Mouse (Mus musculus): Measurements from ENCODE around the gene Hpn. TPM values are rescaled to one million over a fixed set of nuclear protein-coding genes. Genes with fewer than 3 reads are reported as not detected.

Hpn gene
- polyA plus RNA-seq, 1 experiment from 2014 or later = 2.0 TPM

- no peak overlapping the region for H3K27ac ChIP-seq (replicated peaks in 1 of 2; ENCODE audit: control insufficient read depth in 1 of 2, insufficient read depth in 1 of 2, low read depth in 2 of 2, low read length in 2 of 2)
- ATAC-seq (ENCODE audit: insufficient number of reproducible peaks, insufficient read depth, low FRiP score, low read depth) = no peak
- no peaks in the 10 kb centered on the region for H3K36me3 ChIP-seq (ENCODE audit: control insufficient read depth, insufficient read depth, low read length)
- H3K27me3 ChIP-seq (ENCODE audit: control insufficient read depth, insufficient read depth, low read length) = no peaks in the 10 kb centered on the region
- H3K9me3 ChIP-seq (ENCODE audit: control insufficient read depth, low read length) = no peaks in the 10 kb centered on the region
- H3K4me3 ChIP-seq (ENCODE audit: control insufficient read depth in 1 of 2, insufficient read depth in 1 of 2, low read depth in 1 of 2, low read length in 2 of 2) = no peak overlapping the region
- H3K9ac ChIP-seq (ENCODE audit: low read length) = no peak overlapping the region
- 51% methylated on average over 9 of the region's 9 CpGs for WGBS
- H3K4me1 ChIP-seq (ENCODE audit: control insufficient read depth in 2 of 2, insufficient read depth in 2 of 2, low read length in 2 of 2) = 0 out of 4 replicates have a peak, but pooled peaks cover 0 to 10% of the 10 kb centered on the region in 2 experiments
- H3K4me2 ChIP-seq (ENCODE audit: low read length) = no peak overlapping the region
Observed at GRCm38 (mm10) chr7:31072326-31072725, 42.8 kb downstream of the Hpn start.

- 84% methylated on average over 6 of the region's 6 CpGs for WGBS
- ATAC-seq (ENCODE audit: insufficient number of reproducible peaks, insufficient read depth, low FRiP score, low read depth) = no peak
- Histone ChIP-seq H3K9ac (ENCODE audit: low read length) (no peak overlapping the region), H3K27ac (replicated peaks in 1 of 2; ENCODE audit: control insufficient read depth in 1 of 2, insufficient read depth in 1 of 2, low read depth in 2 of 2, low read length in 2 of 2) (no peak overlapping the region), H3K9me3 (ENCODE audit: control insufficient read depth, low read length) (no peaks in the 10 kb centered on the region), H3K4me3 (ENCODE audit: control insufficient read depth in 1 of 2, insufficient read depth in 1 of 2, low read depth in 1 of 2, low read length in 2 of 2) (no peak overlapping the region), H3K36me3 (ENCODE audit: control insufficient read depth, insufficient read depth, low read length) (no peaks in the 10 kb centered on the region), H3K27me3 (ENCODE audit: control insufficient read depth, insufficient read depth, low read length) (no peaks in the 10 kb centered on the region), H3K4me1 (ENCODE audit: control insufficient read depth in 2 of 2, insufficient read depth in 2 of 2, low read length in 2 of 2) (0 out of 4 replicates have a peak, but pooled peaks cover 0 to 10% of the 10 kb centered on the region in 2 experiments), H3K4me2 (ENCODE audit: low read length) (no peak overlapping the region)
Observed at GRCm38 (mm10) chr7:31070324-31070723, 44.8 kb downstream of the Hpn start.

GRCm38 (mm10) chr7:31069491-31069890, 45.6 kb downstream of the Hpn start:
- no peak overlapping the region for H3K9ac ChIP-seq (ENCODE audit: low read length)
- H3K36me3 ChIP-seq (ENCODE audit: control insufficient read depth, insufficient read depth, low read length) = no peaks in the 10 kb centered on the region
- no peak overlapping the region for H3K27ac ChIP-seq (replicated peaks in 1 of 2; ENCODE audit: control insufficient read depth in 1 of 2, insufficient read depth in 1 of 2, low read depth in 2 of 2, low read length in 2 of 2)
- H3K4me3 ChIP-seq (ENCODE audit: control insufficient read depth in 1 of 2, insufficient read depth in 1 of 2, low read depth in 1 of 2, low read length in 2 of 2) = no peak overlapping the region
- ATAC-seq (ENCODE audit: insufficient number of reproducible peaks, insufficient read depth, low FRiP score, low read depth) = no peak
- H3K4me2 ChIP-seq (ENCODE audit: low read length) = no peak overlapping the region
- H3K27me3 ChIP-seq (ENCODE audit: control insufficient read depth, insufficient read depth, low read length) = no peaks in the 10 kb centered on the region
- no peaks in the 10 kb centered on the region for H3K9me3 ChIP-seq (ENCODE audit: control insufficient read depth, low read length)
- 0 out of 4 replicates have a peak, but pooled peaks cover 0 to 10% of the 10 kb centered on the region in 2 experiments for H3K4me1 ChIP-seq (ENCODE audit: control insufficient read depth in 2 of 2, insufficient read depth in 2 of 2, low read length in 2 of 2)
- WGBS = 81% methylated on average over 14 of the region's 14 CpGs

- Histone ChIP-seq H3K4me2 (ENCODE audit: low read length) (no peak overlapping the region), H3K27ac (replicated peaks in 1 of 2; ENCODE audit: control insufficient read depth in 1 of 2, insufficient read depth in 1 of 2, low read depth in 2 of 2, low read length in 2 of 2) (no peak overlapping the region), H3K9ac (ENCODE audit: low read length) (no peak overlapping the region), H3K4me3 (ENCODE audit: control insufficient read depth in 1 of 2, insufficient read depth in 1 of 2, low read depth in 1 of 2, low read length in 2 of 2) (no peak overlapping the region), H3K27me3 (ENCODE audit: control insufficient read depth, insufficient read depth, low read length) (no peaks in the 10 kb centered on the region), H3K4me1 (ENCODE audit: control insufficient read depth in 2 of 2, insufficient read depth in 2 of 2, low read length in 2 of 2) (0 out of 4 replicates have a peak, but pooled peaks cover 0 to 10% of the 10 kb centered on the region in 2 experiments), H3K36me3 (ENCODE audit: control insufficient read depth, insufficient read depth, low read length) (no peaks in the 10 kb centered on the region), H3K9me3 (ENCODE audit: control insufficient read depth, low read length) (no peaks in the 10 kb centered on the region)
- no peak for ATAC-seq (ENCODE audit: insufficient number of reproducible peaks, insufficient read depth, low FRiP score, low read depth)
- 33% methylated on average over 5 of the region's 5 CpGs for WGBS
Observed at GRCm38 (mm10) chr7:31067836-31068235, 47.3 kb downstream of the Hpn start.

- Histone ChIP-seq H3K4me3 (ENCODE audit: control insufficient read depth in 1 of 2, insufficient read depth in 1 of 2, low read depth in 1 of 2, low read length in 2 of 2) (no peak overlapping the region), H3K36me3 (ENCODE audit: control insufficient read depth, insufficient read depth, low read length) (no peaks in the 10 kb centered on the region), H3K9ac (ENCODE audit: low read length) (no peak overlapping the region), H3K27ac (replicated peaks in 1 of 2; ENCODE audit: control insufficient read depth in 1 of 2, insufficient read depth in 1 of 2, low read depth in 2 of 2, low read length in 2 of 2) (no peak overlapping the region), H3K4me2 (ENCODE audit: low read length) (no peak overlapping the region), H3K27me3 (ENCODE audit: control insufficient read depth, insufficient read depth, low read length) (no peaks in the 10 kb centered on the region), H3K9me3 (ENCODE audit: control insufficient read depth, low read length) (no peaks in the 10 kb centered on the region), H3K4me1 (ENCODE audit: control insufficient read depth in 2 of 2, insufficient read depth in 2 of 2, low read length in 2 of 2) (0 out of 4 replicates have a peak, but pooled peaks cover 3 to 4% of the 10 kb centered on the region in 2 experiments)
- 74% methylated on average over 12 of the region's 12 CpGs for WGBS
- ATAC-seq (ENCODE audit: insufficient number of reproducible peaks, insufficient read depth, low FRiP score, low read depth) = no peak
Observed at GRCm38 (mm10) chr7:31063074-31063560, 52.0 kb downstream of the Hpn start.

GRCm38 (mm10) chr7:31060621-31061010, 54.5 kb downstream of the Hpn start:
- Histone ChIP-seq H3K27ac (replicated peaks in 1 of 2; ENCODE audit: control insufficient read depth in 1 of 2, insufficient read depth in 1 of 2, low read depth in 2 of 2, low read length in 2 of 2) (no peak overlapping the region), H3K9ac (ENCODE audit: low read length) (no peak overlapping the region), H3K9me3 (ENCODE audit: control insufficient read depth, low read length) (no peaks in the 10 kb centered on the region), H3K27me3 (ENCODE audit: control insufficient read depth, insufficient read depth, low read length) (no peaks in the 10 kb centered on the region), H3K4me3 (ENCODE audit: control insufficient read depth in 1 of 2, insufficient read depth in 1 of 2, low read depth in 1 of 2, low read length in 2 of 2) (no peak overlapping the region), H3K36me3 (ENCODE audit: control insufficient read depth, insufficient read depth, low read length) (no peaks in the 10 kb centered on the region), H3K4me2 (ENCODE audit: low read length) (no peak overlapping the region), H3K4me1 (ENCODE audit: control insufficient read depth in 2 of 2, insufficient read depth in 2 of 2, low read length in 2 of 2) (peaks cover 7 to 8% of the 10 kb centered on the region in 2 experiments; a peak in 1 of 4 replicates)
- ATAC-seq (ENCODE audit: insufficient number of reproducible peaks, insufficient read depth, low FRiP score, low read depth) = no peak
- 82% methylated on average over 7 of the region's 7 CpGs for WGBS

GRCm38 (mm10) chr7:31059919-31060620, 55.0 kb downstream of the Hpn start:
- peaks cover 7 to 8% of the 10 kb centered on the region in 2 experiments; a peak in 1 of 4 replicates for H3K4me1 ChIP-seq (ENCODE audit: control insufficient read depth in 2 of 2, insufficient read depth in 2 of 2, low read length in 2 of 2)
- H3K36me3 ChIP-seq (ENCODE audit: control insufficient read depth, insufficient read depth, low read length) = no peaks in the 10 kb centered on the region
- no peak overlapping the region for H3K27ac ChIP-seq (replicated peaks in 1 of 2; ENCODE audit: control insufficient read depth in 1 of 2, insufficient read depth in 1 of 2, low read depth in 2 of 2, low read length in 2 of 2)
- 56% methylated on average over 11 of the region's 11 CpGs for WGBS
- H3K4me3 ChIP-seq (ENCODE audit: control insufficient read depth in 1 of 2, insufficient read depth in 1 of 2, low read depth in 1 of 2, low read length in 2 of 2) = no peak overlapping the region
- H3K4me2 ChIP-seq (ENCODE audit: low read length) = no peak overlapping the region
- H3K9me3 ChIP-seq (ENCODE audit: control insufficient read depth, low read length) = no peaks in the 10 kb centered on the region
- no peak overlapping the region for H3K9ac ChIP-seq (ENCODE audit: low read length)
- no peak for ATAC-seq (ENCODE audit: insufficient number of reproducible peaks, insufficient read depth, low FRiP score, low read depth)
- no peaks in the 10 kb centered on the region for H3K27me3 ChIP-seq (ENCODE audit: control insufficient read depth, insufficient read depth, low read length)
